Mouse (Mus musculus): ENCODE results near the gene Tmem132b.

Gene Tmem132b

GRCm38 (mm10) chr5:125772756-125773155 is 241.2 kb downstream of the Tmem132b start:
- DNase-seq (ENCODE audit: low read depth) = peak; percentile 40

GRCm38 (mm10) chr5:125780332-125780731 is 248.8 kb downstream of the Tmem132b start:
- no peak for DNase-seq (ENCODE audit: low read depth)

- DNase-seq (ENCODE audit: low read depth) = no peak
Measured at GRCm38 (mm10) chr5:125792643-125793042, 261.1 kb downstream of the Tmem132b start.

GRCm38 (mm10) chr5:125794318-125794717 is 262.7 kb downstream of the Tmem132b start:
- no peak for DNase-seq (ENCODE audit: low read depth)

- no peak for DNase-seq (ENCODE audit: low read depth)
Measured at GRCm38 (mm10) chr5:125799622-125800021, 268.0 kb downstream of the Tmem132b start.

GRCm38 (mm10) chr5:125800025-125800424 is 268.5 kb downstream of the Tmem132b start:
- DNase-seq (ENCODE audit: low read depth) = no peak

GRCm38 (mm10) chr5:125802801-125803200 is 271.2 kb downstream of the Tmem132b start:
- no peak for DNase-seq (ENCODE audit: low read depth)

GRCm38 (mm10) chr5:125805327-125805726 is 273.8 kb downstream of the Tmem132b start:
- no peak for DNase-seq (ENCODE audit: low read depth)

GRCm38 (mm10) chr5:125807861-125808260 is 276.3 kb downstream of the Tmem132b start:
- no peak for DNase-seq (ENCODE audit: low read depth)

GRCm38 (mm10) chr5:125829342-125829741 is 297.8 kb downstream of the Tmem132b start:
- no peak for DNase-seq (ENCODE audit: low read depth)

- DNase-seq (ENCODE audit: low read depth) = no peak
Measured at GRCm38 (mm10) chr5:125835890-125836289, 304.3 kb downstream of the Tmem132b start.

GRCm38 (mm10) chr5:125836761-125837160 is 305.2 kb downstream of the Tmem132b start:
- no peak for DNase-seq (ENCODE audit: low read depth)

Measured in NIH3T3 (cell line).